Mouse (Mus musculus) heart, postnatal 0 days (tissue): ENCODE data around the gene Lrrc28. TPM values are rescaled to one million over a fixed set of nuclear protein-coding genes. Genes with fewer than 3 reads are reported as not detected.
A peak's percentile ranks its signal among the peaks of the same experiment; 100 is the strongest.

Experiments used
- ATAC-seq: fragments of 200-750 bp; cut with Nextera tagmentation; 2 replicates; pipeline ENCODE4 v1.8.0; 2017; ENCODE audit warnings: low read depth, moderate number of reproducible peaks, moderate library complexity; ENCODE audit not compliant: insufficient read depth
- DNase-seq: peaks from one replicate; pipeline ENCODE4 v3.0.0-alpha.2; 2016; ENCODE audit warnings: low spot score
- H3K27ac ChIP-seq: fragments of 300-500 bp; sonication (generic); 2 replicates; pipeline ENCODE4 v1.5.1; 2014; ENCODE audit warnings: low read depth, mild to moderate bottlenecking
- H3K27me3 ChIP-seq: fragments of 300-500 bp; sonication (generic); 2 replicates; pipeline ENCODE4 v1.6.1; 2014; ENCODE audit warnings: low read length, mixed read lengths; ENCODE audit not compliant: control insufficient read depth, insufficient read depth
- H3K36me3 ChIP-seq: fragments of 300-500 bp; sonication (generic); replicated peaks from 2 replicates; pipeline ENCODE4 v1.6.1; 2014; ENCODE audit warnings: low read length, mixed read lengths; ENCODE audit not compliant: control insufficient read depth, insufficient read depth
- H3K4me1 ChIP-seq: fragments of 300-500 bp; sonication (generic); 2 replicates; pipeline ENCODE4 v1.6.1; 2014; ENCODE audit warnings: antibody characterized with exemption; ENCODE audit not compliant: control insufficient read depth, insufficient read depth
- H3K4me2 ChIP-seq: fragments of 300-500 bp; sonication (generic); 2 replicates; pipeline ENCODE4 v1.6.1; 2014; ENCODE audit warnings: low read depth, mild to moderate bottlenecking, low read length, moderate library complexity
- H3K4me3 ChIP-seq: fragments of 300-500 bp; sonication (generic); 2 replicates; pipeline ENCODE4 v1.5.1; 2014; ENCODE audit warnings: low read depth, low read length
- H3K9ac ChIP-seq: fragments of 300-500 bp; sonication (generic); replicated peaks from 2 replicates; pipeline ENCODE4 v1.6.1; 2014; ENCODE audit warnings: low read depth, low read length, mixed read lengths
- H3K9me3 ChIP-seq: fragments of 300-500 bp; sonication (generic); replicated peaks from 2 replicates; pipeline ENCODE4 v1.6.1; 2016; ENCODE audit warnings: low read length; ENCODE audit not compliant: control insufficient read depth
- CTCF ChIP-seq: IDR thresholded peaks from 2 replicates; pipeline ENCODE4 v1.5.1; 2016; ENCODE audit warnings: antibody characterized with exemption, control low read depth, low read depth
- EP300 ChIP-seq: IDR thresholded peaks from 2 replicates; pipeline ENCODE4 v1.6.1; 2016; ENCODE audit warnings: antibody characterized with exemption, low read depth
- WGBS: fragments of 180-500 bp; shearing (Covaris S2); extraction: QIAGEN DNeasy Blood & Tissue Kit; methylation state at CpG from one replicate; pipeline ENCODE4 v1.1.7; 2014; 5-methylcytosine and 5-hydroxymethylcytosine counted together
- polyA plus RNA-seq: library from polyadenylated mRNA; unstranded; fragments of >200 nt; fragmentation: Nextera tagmentation; extraction: Ambion mirVana; gene quantifications from 2 replicates; pipeline ENCODE4 v1.2.1, GENCODE M21; 2015
- total RNA-seq: library from RNA; depleted of rRNA; stranded (reverse); fragments of >200 nt; gene quantifications from 2 replicates; pipeline ENCODE4 v1.2.3, GENCODE M21; 2014; ENCODE audit warnings: low replicate concordance

Lrrc28 gene
- total and polyA plus RNA-seq, 2 experiments from 2014 or later, result 14.3 to 71.6 TPM

- TF ChIP-seq CTCF, result no peak
- no peak for TF ChIP-seq EP300
- Histone ChIP-seq H3K9ac (no peak overlapping the region), H3K36me3 (no peaks in the 10 kb centered on the region), H3K9me3 (no peaks in the 10 kb centered on the region), H3K4me1 (peaks cover 8% of the 10 kb centered on the region; the same call in 1 of the 2 replicates), H3K27ac (0 out of 2 replicates have a peak overlapping the region, but pooled peaks have one; percentile 39), H3K4me3 (no peak overlapping the region), H3K4me2 (no peak overlapping the region), H3K27me3 (no peaks in the 10 kb centered on the region)
- 74% methylated on average over 4 of the region's 4 CpGs for WGBS
- DNase-seq (no peak), ATAC-seq (no peak)
Measured at GRCm38 (mm10) chr7:67608348-67609024, 36.6 kb downstream of the Lrrc28 start.

GRCm38 (mm10) chr7:67607669-67608347 is 37.3 kb downstream of the Lrrc28 start:
- Histone ChIP-seq H3K4me2 (no peak overlapping the region), H3K4me3 (no peak overlapping the region), H3K9me3 (no peaks in the 10 kb centered on the region), H3K27ac (peak overlapping the region; percentile 39), H3K9ac (no peak overlapping the region), H3K36me3 (no peaks in the 10 kb centered on the region), H3K4me1 (peaks cover 1% of the 10 kb centered on the region; the same call in 1 of the 2 replicates), H3K27me3 (no peaks in the 10 kb centered on the region)
- TF ChIP-seq CTCF (no peak), EP300 (no peak)
- ATAC-seq, result no peak
- DNase-seq, result no peak
- 59% methylated on average over 5 of the region's 5 CpGs for WGBS

DNA sequence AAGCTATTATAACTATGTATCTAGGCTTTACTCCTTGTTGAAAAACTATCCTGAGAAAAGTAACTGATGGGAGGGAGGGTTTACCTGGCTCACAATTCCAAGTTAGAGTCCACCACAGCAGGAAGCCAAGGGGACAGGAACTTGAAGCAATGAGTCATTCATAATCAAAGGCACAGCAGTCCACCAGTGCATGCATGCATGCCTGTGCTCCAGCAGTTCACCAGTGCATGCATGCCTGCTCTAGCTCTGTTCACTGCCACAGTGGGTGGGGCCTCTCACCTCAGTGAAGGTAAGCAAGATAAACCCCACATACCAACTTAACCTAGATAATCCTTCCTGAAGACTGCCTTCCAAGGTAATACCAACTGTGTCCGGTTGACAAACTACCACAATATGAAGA is 38.8 kb downstream of the Lrrc28 start:
- TF ChIP-seq CTCF, result no peak
- TF ChIP-seq EP300, result no peak
- no peaks in the 10 kb centered on the region for H3K27me3 ChIP-seq
- ATAC-seq (no peak), DNase-seq (no peak)
- no peak overlapping the region for H3K9ac ChIP-seq
- H3K4me3 ChIP-seq, result no peak overlapping the region
- H3K27ac ChIP-seq, result no peak overlapping the region
- no peaks in the 10 kb centered on the region for H3K36me3 ChIP-seq
- H3K4me1 ChIP-seq, result no peaks in the 10 kb centered on the region
- 93% methylated on average over 1 of the region's 1 CpGs for WGBS
- no peaks in the 10 kb centered on the region for H3K9me3 ChIP-seq
- no peak overlapping the region for H3K4me2 ChIP-seq

- no peak overlapping the region for H3K4me2 ChIP-seq
- ATAC-seq, result no peak
- no peak overlapping the region for H3K9ac ChIP-seq
- no peaks in the 10 kb centered on the region for H3K36me3 ChIP-seq
- no peaks in the 10 kb centered on the region for H3K9me3 ChIP-seq
- no peak overlapping the region for H3K4me3 ChIP-seq
- no peak for TF ChIP-seq CTCF
- no peak for TF ChIP-seq EP300
- WGBS, result 75% methylated on average over 6 of the region's 6 CpGs
- no peaks in the 10 kb centered on the region for H3K4me1 ChIP-seq
- no peak for DNase-seq
- no peaks in the 10 kb centered on the region for H3K27me3 ChIP-seq
- no peak overlapping the region for H3K27ac ChIP-seq
Measured at GRCm38 (mm10) chr7:67605114-67605513, 40.0 kb downstream of the Lrrc28 start.

GRCm38 (mm10) chr7:67598050-67598449 is 47.0 kb downstream of the Lrrc28 start:
- 45% methylated on average over 3 of the region's 3 CpGs for WGBS
- peak overlapping the region; percentile 40; the same call in 1 of the 2 replicates for H3K27ac ChIP-seq
- ATAC-seq, result peak; percentile 51

More at GRCm38 (mm10) chr7:67598050-67598449, 47.0 kb downstream of the Lrrc28 start:
- Histone ChIP-seq H3K4me2 (no peak overlapping the region), H3K9me3 (no peaks in the 10 kb centered on the region), H3K27me3 (no peaks in the 10 kb centered on the region), H3K36me3 (no peaks in the 10 kb centered on the region), H3K9ac (no peak overlapping the region), H3K4me3 (no peak overlapping the region), H3K4me1 (peaks cover 3% of the 10 kb centered on the region; the same call in 1 of the 2 replicates)
- TF ChIP-seq CTCF (no peak), EP300 (no peak)
- DNase-seq, result peak; percentile 43
